Mouse (Mus musculus) liver, embryonic 14.5 days (tissue): ENCODE measurements around the gene Stard13. TPM values are rescaled to one million over a fixed set of nuclear protein-coding genes. Genes with fewer than 3 reads are reported as not detected.

Experiments
- ATAC-seq: fragments of 200-750 bp; cut with Nextera tagmentation; 2 replicates; pipeline ENCODE4 v1.8.0; 2017; ENCODE audit warnings: moderate number of reproducible peaks, mild to moderate bottlenecking, moderate library complexity; ENCODE audit not compliant: insufficient read depth
- DNase-seq, 3 experiments: peaks; one replicate each; pipeline ENCODE4 v3.0.0-alpha.2; 2012 to 2013; ENCODE audit warnings: low read depth in 3 of 3, low spot score in 3 of 3
- H3K27ac ChIP-seq: fragments of 300-500 bp; sonication (generic); 2 replicates; pipeline ENCODE4 v1.5.1; 2014; ENCODE audit warnings: moderate library complexity, mild to moderate bottlenecking, control low read depth, inconsistent platforms
- H3K27me3 ChIP-seq: fragments of 300-500 bp; sonication (generic); 2 replicates; pipeline ENCODE4 v1.6.1; 2014; ENCODE audit warnings: mild to moderate bottlenecking, low read length, moderate library complexity; ENCODE audit not compliant: control insufficient read depth, insufficient read depth
- H3K36me3 ChIP-seq: fragments of 300-500 bp; sonication (generic); replicated peaks from 2 replicates; pipeline ENCODE4 v1.6.1; 2014; ENCODE audit warnings: low read depth; ENCODE audit not compliant: control insufficient read depth, insufficient read depth
- H3K4me1 ChIP-seq, 2 experiments: fragments of 200-500 bp in 1 of 2; fragments of 300-500 bp in 1 of 2; sonication (generic) in 1 of 2; replicated peaks; 2 replicates each; pipeline ENCODE4 v1.6.1; 2012 to 2014; ENCODE audit warnings: antibody characterized with exemption in 1 of 2, inconsistent platforms in 1 of 2, low read length in 1 of 2; ENCODE audit not compliant: control insufficient read depth in 2 of 2, insufficient read depth in 2 of 2
- H3K4me2 ChIP-seq: fragments of 300-500 bp; sonication (generic); 2 replicates; pipeline ENCODE4 v1.6.1; 2014; ENCODE audit warnings: low read depth, mild to moderate bottlenecking, control low read depth, moderate library complexity
- H3K4me3 ChIP-seq, 2 experiments: fragments of 200-500 bp in 1 of 2; fragments of 300-500 bp in 1 of 2; sonication (generic) in 1 of 2; 2 replicates each; pipeline ENCODE4 v1.5.1; 2012 to 2014; ENCODE audit warnings: low read depth in 2 of 2, low read length in 2 of 2, mild to moderate bottlenecking in 2 of 2, control low read depth in 1 of 2, inconsistent platforms in 1 of 2, moderate library complexity in 1 of 2; ENCODE audit not compliant: insufficient read depth in 1 of 2
- H3K9ac ChIP-seq: fragments of 300-500 bp; sonication (generic); replicated peaks from 2 replicates; pipeline ENCODE4 v1.6.1; 2014; ENCODE audit warnings: mild to moderate bottlenecking, control low read depth, moderate library complexity
- H3K9me3 ChIP-seq: fragments of 300-500 bp; sonication (generic); 2 replicates; pipeline ENCODE4 v1.6.1; 2016; ENCODE audit warnings: low read length, mixed read lengths; ENCODE audit not compliant: control insufficient read depth
- CTCF ChIP-seq: IDR thresholded peaks from 2 replicates; pipeline ENCODE4 v1.5.1; 2016; ENCODE audit warnings: antibody characterized with exemption, low read depth, control low read depth
- EP300 ChIP-seq: IDR thresholded peaks from 2 replicates; pipeline ENCODE4 v1.6.1; 2016; ENCODE audit warnings: antibody characterized with exemption, low read depth
- WGBS: fragments of 180-500 bp; shearing (Covaris S2); extraction: QIAGEN DNeasy Blood & Tissue Kit; methylation state at CpG from one replicate; pipeline ENCODE4 v1.1.7; 2014; ENCODE audit not compliant: insufficient replicate concordance; 5-methylcytosine and 5-hydroxymethylcytosine counted together
- polyA plus RNA-seq, 2 experiments: library from polyadenylated mRNA; depleted of rRNA in 1 of 2; stranded (reverse) in 1 of 2; unstranded in 1 of 2; fragments of >200 nt; fragmentation: Nextera tagmentation in 1 of 2; extraction: Ambion mirVana in 1 of 2; gene quantifications; 2 replicates each; pipeline versions ENCODE4 v1.2.1 to v1.2.3; 2012 to 2014

The Stard13 gene
- polyA plus RNA-seq, 2 experiments = 0.56 to 1.1 TPM

DNA sequence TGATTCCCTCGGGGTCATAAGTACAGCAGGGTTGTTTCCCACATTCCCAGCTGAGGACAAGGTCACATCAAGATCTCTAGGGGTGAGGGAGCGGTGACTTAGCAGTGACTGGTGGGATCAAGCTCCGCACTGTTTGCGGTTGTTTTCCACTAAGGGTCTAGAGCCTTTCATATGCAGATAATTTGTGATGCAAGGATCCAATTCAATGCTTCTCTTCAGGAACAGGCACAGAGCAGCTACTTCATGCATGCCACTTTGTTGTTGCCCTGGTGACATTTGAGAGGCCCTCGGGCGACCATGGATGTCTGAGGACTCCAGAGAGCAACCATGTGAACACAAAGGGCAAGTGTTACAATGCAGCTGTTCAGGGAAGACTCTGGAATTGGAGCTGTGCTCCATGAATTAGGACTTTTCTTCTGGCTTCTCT lies 14.9 kb downstream of the Stard13 start:
- Histone ChIP-seq H3K9ac (no peak overlapping the region), H3K4me2 (no peak overlapping the region), H3K27me3 (no peaks in the 10 kb centered on the region), H3K9me3 (no peaks in the 10 kb centered on the region), H3K4me1 (no peaks in the 10 kb centered on the region), H3K4me3 (no peak overlapping the region), H3K27ac (no peak overlapping the region), H3K36me3 (no peaks in the 10 kb centered on the region)
- no peak for DNase-seq
- no peak for TF ChIP-seq EP300
- no peak for TF ChIP-seq CTCF
- WGBS = 62% methylated on average over 6 of the region's 6 CpGs
- no peak for ATAC-seq

DNA sequence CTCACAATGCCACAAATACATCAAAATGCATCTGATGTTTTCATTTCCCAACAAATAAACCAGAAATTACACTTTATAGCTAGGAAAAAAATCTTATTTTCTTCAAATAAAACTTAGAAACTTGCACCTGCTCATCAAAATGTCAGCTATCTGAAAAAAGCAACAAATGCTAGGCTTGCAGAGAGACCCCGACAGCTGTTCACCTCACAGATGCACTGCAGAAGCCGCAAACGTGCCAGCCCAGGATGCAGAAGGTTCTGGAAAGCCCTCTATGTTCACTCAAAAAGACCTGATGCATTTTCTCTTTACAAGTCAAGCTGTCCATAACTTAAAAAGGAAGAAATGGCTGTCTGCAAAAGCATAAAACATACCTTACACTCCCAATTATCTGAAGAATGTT lies 20.5 kb downstream of the Stard13 start:
- Histone ChIP-seq H3K36me3 (no peaks in the 10 kb centered on the region), H3K4me3 (no peak overlapping the region), H3K27me3 (no peaks in the 10 kb centered on the region), H3K4me1 (no peaks in the 10 kb centered on the region), H3K4me2 (no peak overlapping the region), H3K27ac (no peak overlapping the region), H3K9me3 (no peaks in the 10 kb centered on the region), H3K9ac (no peak overlapping the region)
- TF ChIP-seq CTCF = no peak
- TF ChIP-seq EP300 = no peak
- 62% methylated on average over 3 of the region's 3 CpGs for WGBS
- ATAC-seq (no peak), DNase-seq (no peak)

DNA sequence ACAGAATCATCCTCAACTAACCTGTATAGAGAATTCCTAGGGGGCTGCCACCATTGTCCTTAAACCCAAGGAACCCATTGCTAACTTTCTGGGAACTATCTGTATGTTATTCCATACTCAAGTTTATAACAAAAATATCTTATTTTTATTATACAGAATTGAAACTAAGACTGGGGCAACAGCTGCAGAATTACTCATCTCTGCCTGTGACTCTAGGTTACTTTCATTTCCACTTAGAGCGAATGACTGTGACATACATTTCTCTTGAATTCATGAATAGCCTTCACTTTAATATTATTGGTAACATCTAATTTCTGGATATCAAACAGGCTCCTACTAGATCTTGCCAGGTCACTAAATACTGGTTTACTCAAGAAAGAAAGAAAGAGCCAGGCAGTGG lies 22.8 kb downstream of the Stard13 start:
- ATAC-seq = no peak
- H3K9me3 ChIP-seq = no peaks in the 10 kb centered on the region
- TF ChIP-seq EP300 = no peak
- H3K4me3 ChIP-seq = no peak overlapping the region
- 68% methylated on average over 1 of the region's 1 CpGs for WGBS
- no peaks in the 10 kb centered on the region for H3K27me3 ChIP-seq
- no peak for DNase-seq
- H3K4me2 ChIP-seq = no peak overlapping the region
- H3K4me1 ChIP-seq = no peaks in the 10 kb centered on the region
- H3K36me3 ChIP-seq = no peaks in the 10 kb centered on the region
- no peak overlapping the region for H3K9ac ChIP-seq
- no peak overlapping the region for H3K27ac ChIP-seq

DNA sequence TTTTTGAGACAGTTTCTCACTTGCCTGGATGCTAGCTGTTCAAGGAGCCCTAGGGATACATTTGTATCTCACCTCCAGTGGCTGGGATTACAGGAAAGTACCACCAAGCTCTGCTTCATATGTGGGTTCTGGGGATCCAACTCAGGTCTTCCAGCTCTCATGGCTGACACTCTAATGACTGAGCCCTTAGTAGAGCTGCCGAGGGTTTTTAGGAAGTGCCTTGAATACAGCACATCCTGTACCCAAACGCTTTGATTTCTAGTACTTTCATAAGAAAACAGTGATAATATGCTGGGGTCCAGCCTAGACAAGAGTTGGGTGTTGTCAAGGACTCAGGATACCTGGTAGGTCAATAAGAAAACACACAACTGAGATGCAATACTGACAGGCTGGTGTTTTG lies 23.6 kb downstream of the Stard13 start:
- no peak overlapping the region for H3K27ac ChIP-seq
- no peak for ATAC-seq
- H3K4me2 ChIP-seq = no peak overlapping the region
- no peak for TF ChIP-seq CTCF
- TF ChIP-seq EP300 = no peak
- H3K4me1 ChIP-seq = no peaks in the 10 kb centered on the region
- no peak for DNase-seq
- no peaks in the 10 kb centered on the region for H3K36me3 ChIP-seq
- no peaks in the 10 kb centered on the region for H3K9me3 ChIP-seq
- H3K9ac ChIP-seq = no peak overlapping the region
- H3K27me3 ChIP-seq = no peaks in the 10 kb centered on the region
- WGBS = 25% methylated on average over 2 of the region's 2 CpGs
- H3K4me3 ChIP-seq = no peak overlapping the region

DNA sequence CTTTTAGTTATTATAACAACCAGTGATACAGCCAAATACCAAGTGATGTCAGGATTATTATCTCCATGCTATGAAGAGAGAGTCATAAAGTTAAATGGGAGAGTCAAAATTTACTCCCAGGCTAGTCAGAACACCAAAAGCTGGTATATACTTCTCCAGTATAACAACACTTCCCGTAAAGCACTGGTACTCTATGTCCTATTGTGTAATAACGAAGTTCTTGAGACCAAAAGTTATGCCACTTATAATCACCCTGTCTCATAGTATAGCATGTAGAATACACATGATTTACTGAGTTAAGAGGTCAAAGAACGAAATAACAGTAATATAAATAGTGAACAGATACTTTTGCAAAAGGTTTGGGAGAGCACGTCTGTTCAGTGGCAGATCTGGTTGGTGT lies 28.6 kb downstream of the Stard13 start:
- Histone ChIP-seq H3K9me3 (no peaks in the 10 kb centered on the region), H3K27ac (no peak overlapping the region), H3K27me3 (no peaks in the 10 kb centered on the region), H3K4me3 (no peak overlapping the region), H3K9ac (no peak overlapping the region), H3K4me1 (no peaks in the 10 kb centered on the region), H3K36me3 (no peaks in the 10 kb centered on the region), H3K4me2 (no peak overlapping the region)
- DNase-seq = no peak
- WGBS = 64% methylated on average over 4 of the region's 4 CpGs
- TF ChIP-seq CTCF (no peak), EP300 (no peak)
- no peak for ATAC-seq

DNA sequence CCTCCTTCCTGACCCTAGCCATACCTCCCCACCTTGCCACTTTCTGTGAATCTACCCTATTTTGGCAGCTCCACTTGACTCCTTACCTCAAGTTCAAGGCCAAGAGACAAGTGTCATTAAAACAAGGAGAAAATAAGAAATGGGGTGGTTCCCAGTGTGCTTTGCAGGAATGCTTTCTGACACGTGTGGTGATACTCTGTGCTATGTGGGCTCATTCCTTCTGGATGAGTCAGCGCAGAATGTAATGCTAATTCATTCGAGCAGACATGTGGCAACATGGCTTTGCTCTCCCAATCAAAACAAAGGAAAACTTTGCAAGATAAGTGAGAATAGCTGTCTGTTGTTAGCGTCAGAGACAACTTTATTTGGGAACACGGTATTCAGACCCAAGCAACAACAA lies 30.7 kb downstream of the Stard13 start:
- no peaks in the 10 kb centered on the region for H3K9me3 ChIP-seq
- H3K4me1 ChIP-seq = no peaks in the 10 kb centered on the region
- no peak overlapping the region for H3K4me3 ChIP-seq
- TF ChIP-seq EP300 = no peak
- TF ChIP-seq CTCF = no peak
- no peak for ATAC-seq
- no peak overlapping the region for H3K4me2 ChIP-seq
- H3K36me3 ChIP-seq = no peaks in the 10 kb centered on the region
- H3K27ac ChIP-seq = no peak overlapping the region
- no peaks in the 10 kb centered on the region for H3K27me3 ChIP-seq
- no peak for DNase-seq
- no peak overlapping the region for H3K9ac ChIP-seq
- WGBS = 57% methylated on average over 5 of the region's 5 CpGs
